Mouse (Mus musculus) heart, embryonic 16.5 days (tissue): Measurements from ENCODE around the gene Tsga10ip. TPM values are rescaled to one million over a fixed set of nuclear protein-coding genes. Genes with fewer than 3 reads are reported as not detected.

Experiments
- ATAC-seq: fragments of 200-750 bp; cut with Nextera tagmentation; replicated peaks from 2 replicates; pipeline ENCODE4 v1.8.0; 2017; ENCODE audit warnings: moderate number of reproducible peaks; ENCODE audit not compliant: insufficient read depth, low FRiP score; ENCODE audit errors: extremely low read depth
- H3K27ac ChIP-seq: fragments of 300-500 bp; sonication (generic); 2 replicates; pipeline ENCODE4 v1.5.1; 2014; ENCODE audit warnings: mild to moderate bottlenecking, low read length, control low read depth, moderate library complexity
- H3K27me3 ChIP-seq: fragments of 300-500 bp; sonication (generic); 2 replicates; pipeline ENCODE4 v1.6.1; 2014; ENCODE audit warnings: low read length, mixed read lengths; ENCODE audit not compliant: control insufficient read depth, insufficient read depth
- H3K36me3 ChIP-seq: fragments of 300-500 bp; sonication (generic); 2 replicates; pipeline ENCODE4 v1.6.1; 2014; ENCODE audit not compliant: control insufficient read depth, insufficient read depth
- H3K4me1 ChIP-seq: fragments of 300-500 bp; sonication (generic); 2 replicates; pipeline ENCODE4 v1.6.1; 2014; ENCODE audit warnings: low read length, mixed read lengths; ENCODE audit not compliant: control insufficient read depth, insufficient read depth
- H3K4me2 ChIP-seq: fragments of 300-500 bp; sonication (generic); 2 replicates; pipeline ENCODE4 v1.6.1; 2014; ENCODE audit warnings: low read depth, mild to moderate bottlenecking, control low read depth, low read length
- H3K4me3 ChIP-seq: fragments of 300-500 bp; sonication (generic); 2 replicates; pipeline ENCODE4 v1.5.1; 2014; ENCODE audit warnings: mild to moderate bottlenecking, control low read depth, low read length
- H3K9ac ChIP-seq: fragments of 300-500 bp; sonication (generic); 2 replicates; pipeline ENCODE4 v1.6.1; 2014; ENCODE audit warnings: low read length, control low read depth
- H3K9me3 ChIP-seq: fragments of 300-500 bp; sonication (generic); replicated peaks from 2 replicates; pipeline ENCODE4 v1.6.1; 2016; ENCODE audit warnings: low read length; ENCODE audit not compliant: control insufficient read depth
- WGBS: fragments of 180-500 bp; shearing (Covaris S2); extraction: QIAGEN DNeasy Blood & Tissue Kit; methylation state at CpG from one replicate; pipeline ENCODE4 v1.1.7; 2014; 5-methylcytosine and 5-hydroxymethylcytosine counted together
- polyA plus RNA-seq: library from polyadenylated mRNA; unstranded; fragments of >200 nt; fragmentation: Nextera tagmentation; extraction: Ambion mirVana; gene quantifications from 2 replicates; pipeline ENCODE4 v1.2.1, GENCODE M21; 2015

Tsga10ip gene
- polyA plus RNA-seq, 1 experiment from 2014 or later = 2.1 TPM

DNA sequence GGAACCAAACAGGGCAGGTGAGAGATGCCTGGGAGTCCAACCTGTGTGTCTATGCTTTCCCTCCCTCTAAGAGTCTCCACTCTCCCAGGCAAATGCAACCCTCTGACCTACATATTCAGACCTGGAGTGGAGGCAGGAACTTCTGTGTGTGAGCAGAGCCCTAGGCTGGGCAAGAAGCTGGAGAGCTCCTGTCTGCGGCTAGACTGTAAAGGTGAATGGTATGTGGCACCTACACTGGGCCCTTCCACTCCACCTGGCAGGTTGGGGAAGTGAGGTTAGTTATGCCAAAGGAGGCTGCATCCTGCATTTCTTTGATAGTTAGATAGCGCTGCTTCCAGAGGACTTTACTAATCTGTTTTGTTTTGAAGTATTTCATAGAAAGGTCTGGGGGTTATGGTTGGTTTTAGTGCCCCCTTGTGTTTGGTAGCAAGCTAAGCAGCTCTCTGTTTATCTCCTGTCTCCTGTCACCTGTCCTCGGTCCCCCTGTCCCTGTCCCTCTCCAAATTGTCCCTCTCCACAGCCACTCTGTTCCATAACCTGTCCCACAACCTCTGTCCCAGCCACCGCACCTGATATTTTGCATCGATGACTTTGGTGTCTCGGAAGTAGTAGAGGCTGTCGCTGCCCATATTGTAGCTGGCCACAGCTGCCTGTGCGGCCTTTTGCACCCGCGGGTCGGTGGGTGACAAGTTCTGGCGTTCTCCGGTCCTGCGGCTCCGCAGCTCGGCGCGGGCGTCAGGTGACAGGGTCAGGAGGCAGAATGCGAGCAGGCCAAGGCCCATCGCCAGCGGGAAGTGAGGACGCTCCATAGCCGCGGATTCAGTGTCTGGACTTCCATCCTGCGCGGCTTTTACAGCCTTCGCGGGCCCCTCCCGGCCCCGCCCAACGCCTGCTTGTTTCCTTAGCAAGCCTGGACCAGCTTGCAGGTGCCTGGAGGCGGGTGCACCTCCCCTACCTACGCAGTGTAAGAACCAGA is 53.5 kb downstream of the Tsga10ip start:
- H3K9me3 ChIP-seq = no peaks in the 10 kb centered on the region
- H3K4me1 ChIP-seq = peaks cover 10% of the 10 kb centered on the region
- peak overlapping the region; percentile 89 for H3K4me2 ChIP-seq
- H3K36me3 ChIP-seq = no peaks in the 10 kb centered on the region
- peak overlapping the region; percentile 55 for H3K4me3 ChIP-seq
- H3K27me3 ChIP-seq = no peaks in the 10 kb centered on the region
- peak; percentile 44; the same call in 1 of the 2 replicates for ATAC-seq
- H3K9ac ChIP-seq = peak overlapping the region; percentile 74
- WGBS = 4% methylated on average over 34 of the region's 34 CpGs
- H3K27ac ChIP-seq = no peak overlapping the region

DNA sequence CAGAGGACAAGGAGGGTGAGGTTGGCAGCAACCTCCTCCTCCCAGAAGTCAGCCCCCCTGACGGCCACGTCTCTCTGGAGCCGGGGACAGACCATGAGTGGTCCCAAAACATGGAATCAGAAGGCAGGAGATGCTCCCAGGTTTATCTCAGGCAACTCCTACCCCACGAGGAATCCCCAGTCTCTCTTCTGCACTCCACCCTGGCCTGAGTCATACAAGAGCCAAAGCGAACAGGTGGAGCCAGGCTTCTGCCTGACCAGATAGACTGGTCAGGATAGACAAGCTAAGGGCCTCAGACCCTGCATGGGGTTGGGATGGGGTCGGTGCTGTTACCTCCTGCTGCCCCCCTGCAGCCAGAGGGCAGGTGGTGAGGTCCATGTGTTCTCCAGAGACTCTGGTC is 54.3 kb downstream of the Tsga10ip start:
- H3K27ac ChIP-seq = no peak overlapping the region
- no peak overlapping the region for H3K4me3 ChIP-seq
- H3K9me3 ChIP-seq = no peaks in the 10 kb centered on the region
- ATAC-seq = no peak
- no peaks in the 10 kb centered on the region for H3K27me3 ChIP-seq
- H3K9ac ChIP-seq = no peak overlapping the region
- no peak overlapping the region for H3K4me2 ChIP-seq
- no peaks in the 10 kb centered on the region for H3K36me3 ChIP-seq
- WGBS = 70% methylated on average over 6 of the region's 6 CpGs
- H3K4me1 ChIP-seq = peaks cover 10% of the 10 kb centered on the region

DNA sequence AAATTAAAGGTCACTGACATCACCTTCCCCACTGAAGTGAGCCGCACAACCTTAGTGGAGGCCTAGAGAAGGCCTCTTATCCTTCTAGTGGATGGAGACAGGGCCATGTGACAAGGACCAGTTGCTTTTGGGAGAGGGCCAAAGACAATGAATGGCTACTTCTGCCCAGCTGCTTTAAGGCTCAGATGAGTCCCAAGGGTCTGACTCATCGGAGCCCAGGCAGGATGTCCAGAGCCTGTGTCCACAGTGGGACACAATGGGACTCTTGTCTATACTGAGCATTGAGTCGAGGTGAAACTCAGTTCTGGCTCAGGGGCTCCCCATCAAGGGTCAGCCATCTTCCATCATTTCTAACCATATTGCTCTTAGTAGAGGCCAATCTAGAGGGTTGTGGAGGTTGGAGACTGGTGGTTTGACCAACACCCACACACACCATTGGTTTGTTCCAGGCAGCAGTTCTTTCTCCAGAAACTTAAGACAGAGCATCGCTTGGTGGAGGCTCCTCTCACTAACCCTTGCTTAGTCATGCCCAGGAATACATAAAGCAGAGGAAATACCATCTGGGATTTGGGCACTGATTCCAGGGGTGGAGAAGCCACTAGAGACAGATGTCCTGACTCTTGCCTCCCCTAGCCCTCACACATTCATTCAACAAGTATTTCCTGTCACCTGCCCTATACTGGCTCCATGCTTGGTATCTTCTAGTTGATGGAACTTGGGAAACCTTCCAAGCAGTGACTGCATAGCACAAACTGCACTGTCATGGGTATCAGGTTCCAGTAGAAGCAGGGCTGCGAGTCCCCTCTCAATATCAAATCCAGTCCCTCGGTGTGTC is 56.8 kb downstream of the Tsga10ip start:
- ATAC-seq = peak; percentile 71
- H3K9ac ChIP-seq = no peak overlapping the region
- peaks cover 10% of the 10 kb centered on the region for H3K4me1 ChIP-seq
- H3K36me3 ChIP-seq = no peaks in the 10 kb centered on the region
- no peaks in the 10 kb centered on the region for H3K9me3 ChIP-seq
- no peak overlapping the region for H3K4me3 ChIP-seq
- H3K27me3 ChIP-seq = no peaks in the 10 kb centered on the region
- H3K4me2 ChIP-seq = no peak overlapping the region
- H3K27ac ChIP-seq = peak overlapping the region; percentile 32
- 55% methylated on average over 6 of the region's 6 CpGs for WGBS

DNA sequence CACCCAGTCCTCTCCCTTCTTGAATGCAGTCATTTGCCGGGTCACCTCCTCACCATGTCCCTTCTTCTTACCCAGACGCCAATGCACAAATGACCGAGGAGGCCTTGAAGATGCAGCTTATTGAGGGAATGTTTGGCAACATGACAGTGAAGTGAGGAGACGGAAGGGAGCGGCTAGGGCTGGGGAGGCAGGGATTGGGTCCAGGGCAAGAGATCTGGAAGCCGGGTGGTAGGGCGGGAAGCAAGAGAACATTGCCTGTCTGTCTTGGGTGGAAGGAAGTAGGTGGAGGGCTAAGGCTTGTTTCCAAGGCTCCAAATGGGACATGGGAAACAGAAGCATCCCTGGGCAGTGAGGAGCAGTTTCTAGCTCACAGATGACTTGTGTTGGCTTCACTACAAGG is 61.0 kb downstream of the Tsga10ip start:
- 0 out of 2 replicates have a peak, but pooled peaks cover 5% of the 10 kb centered on the region for H3K4me1 ChIP-seq
- no peak overlapping the region for H3K9ac ChIP-seq
- H3K36me3 ChIP-seq = no peaks in the 10 kb centered on the region
- ATAC-seq = no peak
- H3K27ac ChIP-seq = no peak overlapping the region
- no peaks in the 10 kb centered on the region for H3K9me3 ChIP-seq
- H3K4me3 ChIP-seq = no peak overlapping the region
- no peak overlapping the region for H3K4me2 ChIP-seq
- WGBS = 83% methylated on average over 7 of the region's 7 CpGs
- H3K27me3 ChIP-seq = no peaks in the 10 kb centered on the region

Other genes starting within 250 kb of the Tsga10ip start
- gene Pacs1, start 129.4 kb downstream of the Tsga10ip start, polyA plus RNA-seq = 15.5 and 18.0 TPM in 2 replicates
- gene Sf3b2, start 107.1 kb downstream of the Tsga10ip start, polyA plus RNA-seq = 210 and 211 TPM in 2 replicates
- 7.3 and 7.7 TPM in 2 replicates for gene Gal3st3, start 104.2 kb downstream of the Tsga10ip start, polyA plus RNA-seq
- gene Catsper1, start 66.8 kb downstream of the Tsga10ip start, polyA plus RNA-seq = not detected in 2 replicates
- 1.00 and 2.1 TPM in 2 replicates for gene Cst6, start 53.0 kb downstream of the Tsga10ip start, polyA plus RNA-seq
- 44.5 and 45.2 TPM in 2 replicates for gene Eif1ad, start 35.8 kb downstream of the Tsga10ip start, polyA plus RNA-seq
- 441 and 465 TPM in 2 replicates for gene Banf1, start 35.4 kb downstream of the Tsga10ip start, polyA plus RNA-seq
- 49.6 and 54.7 TPM in 2 replicates for gene Sart1, start 13.8 kb downstream of the Tsga10ip start, polyA plus RNA-seq
- 219 and 232 TPM in 2 replicates for gene Drap1, start 22.5 kb upstream of the Tsga10ip start, polyA plus RNA-seq
- 34.6 and 41.8 TPM in 2 replicates for gene AI837181, start 22.6 kb upstream of the Tsga10ip start, polyA plus RNA-seq
- gene Fosl1, start 45.0 kb upstream of the Tsga10ip start, polyA plus RNA-seq = 0.16 TPM in 1 of 2 replicates, not detected in the other
- gene Ccdc85b, start 55.4 kb upstream of the Tsga10ip start, polyA plus RNA-seq = 7.6 and 8.0 TPM in 2 replicates
- 108 TPM in 2 replicates for gene Fibp, start 58.1 kb upstream of the Tsga10ip start, polyA plus RNA-seq
- 3.1 and 7.4 TPM in 2 replicates for gene Ctsw, start 66.0 kb upstream of the Tsga10ip start, polyA plus RNA-seq
- gene Efemp2, start 71.4 kb upstream of the Tsga10ip start, polyA plus RNA-seq = 62.7 and 76.1 TPM in 2 replicates
- 50.1 and 52.9 TPM in 2 replicates for gene Mus81, start 85.9 kb upstream of the Tsga10ip start, polyA plus RNA-seq
- 1,696 and 1,829 TPM in 2 replicates for gene Cfl1, start 87.9 kb upstream of the Tsga10ip start, polyA plus RNA-seq
- not detected in 2 replicates for gene 1700020D05Rik, start 101.3 kb upstream of the Tsga10ip start, polyA plus RNA-seq
- gene Snx32, start 108.0 kb upstream of the Tsga10ip start, polyA plus RNA-seq = 17.2 and 18.3 TPM in 2 replicates
- gene Ovol1, start 158.1 kb upstream of the Tsga10ip start, polyA plus RNA-seq = 0.54 and 0.61 TPM in 2 replicates
- gene Ap5b1, start 165.5 kb upstream of the Tsga10ip start, polyA plus RNA-seq = 3.8 and 4.0 TPM in 2 replicates
- gene Rnaseh2c, start 199.3 kb upstream of the Tsga10ip start, polyA plus RNA-seq = 76.7 and 80.0 TPM in 2 replicates
- gene Kat5, start 207.7 kb upstream of the Tsga10ip start, polyA plus RNA-seq = 30.3 and 31.8 TPM in 2 replicates
- 37.7 and 38.2 TPM in 2 replicates for gene Rela, start 235.0 kb upstream of the Tsga10ip start, polyA plus RNA-seq